Mouse (Mus musculus): ENCODE results near the gene Bcl2.

Gene Bcl2

GRCm38 (mm10) chr1:106662486-106662885 is 51.6 kb downstream of the Bcl2 start:
- DNase-seq = no peak

- DNase-seq = no peak
Observed at GRCm38 (mm10) chr1:106658293-106658847, 55.7 kb downstream of the Bcl2 start.

- DNase-seq = no peak
Observed at GRCm38 (mm10) chr1:106656207-106656738, 57.8 kb downstream of the Bcl2 start.

GRCm38 (mm10) chr1:106654254-106654653 is 59.8 kb downstream of the Bcl2 start:
- DNase-seq = no peak

GRCm38 (mm10) chr1:106653441-106653860 is 60.6 kb downstream of the Bcl2 start:
- DNase-seq = peak; percentile 38

- no peak for DNase-seq
Observed at GRCm38 (mm10) chr1:106651211-106651610, 62.9 kb downstream of the Bcl2 start.

GRCm38 (mm10) chr1:106650427-106650826 is 63.6 kb downstream of the Bcl2 start:
- DNase-seq = no peak

- DNase-seq = no peak
Observed at GRCm38 (mm10) chr1:106647336-106647735, 66.7 kb downstream of the Bcl2 start.

- no peak for DNase-seq
Observed at GRCm38 (mm10) chr1:106644566-106644965, 69.5 kb downstream of the Bcl2 start.

GRCm38 (mm10) chr1:106643527-106643926 is 70.5 kb downstream of the Bcl2 start:
- no peak for DNase-seq

- no peak for DNase-seq
Observed at GRCm38 (mm10) chr1:106640577-106640976, 73.5 kb downstream of the Bcl2 start.

GRCm38 (mm10) chr1:106637705-106638104 is 76.4 kb downstream of the Bcl2 start:
- DNase-seq = no peak

- no peak for DNase-seq
Observed at GRCm38 (mm10) chr1:106636714-106637113, 77.4 kb downstream of the Bcl2 start.

GRCm38 (mm10) chr1:106633207-106633606 is 80.9 kb downstream of the Bcl2 start:
- no peak for DNase-seq

- DNase-seq = no peak
Observed at GRCm38 (mm10) chr1:106631869-106632463, 82.1 kb downstream of the Bcl2 start.

- no peak for DNase-seq
Observed at GRCm38 (mm10) chr1:106630973-106631372, 83.1 kb downstream of the Bcl2 start.

- no peak for DNase-seq
Observed at GRCm38 (mm10) chr1:106629931-106630682, 84.0 kb downstream of the Bcl2 start.

- no peak for DNase-seq
Observed at GRCm38 (mm10) chr1:106629470-106629830, 84.6 kb downstream of the Bcl2 start.

- DNase-seq = peak; percentile 12
Observed at GRCm38 (mm10) chr1:106628718-106629469, 85.2 kb downstream of the Bcl2 start.

- DNase-seq = no peak
Observed at GRCm38 (mm10) chr1:106628279-106628678, 85.8 kb downstream of the Bcl2 start.

GRCm38 (mm10) chr1:106627241-106627640 is 86.8 kb downstream of the Bcl2 start:
- peak; percentile 50 for DNase-seq

GRCm38 (mm10) chr1:106620174-106620931 is 93.7 kb downstream of the Bcl2 start:
- no peak for DNase-seq

GRCm38 (mm10) chr1:106618814-106619213 is 95.3 kb downstream of the Bcl2 start:
- DNase-seq = no peak
